Mouse (Mus musculus): ENCODE measurements around the gene Prkg1.
A peak's percentile ranks its signal among the peaks of the same experiment; 100 is the strongest.

The Prkg1 gene

GRCm38 (mm10) chr19:31616830-31617229 is 148.0 kb downstream of the Prkg1 start:
- no peak for DNase-seq

DNA sequence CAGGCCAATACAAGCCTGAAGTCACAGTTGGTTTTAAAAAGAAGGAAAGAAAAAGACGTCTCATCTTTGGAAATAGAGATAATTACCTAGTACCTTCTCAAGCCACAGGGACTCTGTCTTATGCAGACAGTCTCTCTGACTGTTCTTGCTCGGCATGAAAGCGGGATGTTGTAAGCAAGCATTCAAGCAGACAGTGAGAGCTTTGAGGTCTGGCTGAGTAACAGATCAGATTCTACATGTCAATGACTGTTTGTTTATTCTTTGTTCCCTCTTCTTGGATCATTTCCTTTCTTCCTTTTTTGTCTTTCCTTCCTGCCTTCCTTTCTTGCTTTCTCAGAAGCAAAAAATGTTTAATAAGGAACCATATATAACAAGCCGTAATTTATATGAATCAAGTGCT is 148.7 kb downstream of the Prkg1 start:
- DNase-seq: no peak

- no peak for DNase-seq
Measured at GRCm38 (mm10) chr19:31613146-31613545, 151.7 kb downstream of the Prkg1 start.

- no peak for DNase-seq
Measured at GRCm38 (mm10) chr19:31602578-31602977, 162.3 kb downstream of the Prkg1 start.

DNA sequence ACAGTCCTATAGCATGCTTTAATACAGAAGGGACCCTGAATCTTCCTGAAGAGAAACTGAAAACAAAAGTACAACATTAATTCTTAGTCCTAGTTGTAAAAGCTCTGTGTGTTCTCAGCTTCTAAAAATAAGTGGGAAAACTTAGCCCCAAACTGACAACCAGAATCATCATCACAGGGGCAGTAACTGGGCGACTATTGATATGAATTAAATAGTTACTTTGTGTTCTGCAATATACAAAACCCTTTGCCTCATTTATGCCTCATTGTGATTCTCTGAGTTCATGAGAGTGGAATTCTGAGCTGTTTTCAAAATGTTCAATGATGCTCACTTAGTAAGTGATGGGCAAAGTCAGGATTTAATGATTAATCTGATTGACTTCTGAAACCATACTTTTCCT is 170.8 kb downstream of the Prkg1 start:
- no peak for DNase-seq

DNA sequence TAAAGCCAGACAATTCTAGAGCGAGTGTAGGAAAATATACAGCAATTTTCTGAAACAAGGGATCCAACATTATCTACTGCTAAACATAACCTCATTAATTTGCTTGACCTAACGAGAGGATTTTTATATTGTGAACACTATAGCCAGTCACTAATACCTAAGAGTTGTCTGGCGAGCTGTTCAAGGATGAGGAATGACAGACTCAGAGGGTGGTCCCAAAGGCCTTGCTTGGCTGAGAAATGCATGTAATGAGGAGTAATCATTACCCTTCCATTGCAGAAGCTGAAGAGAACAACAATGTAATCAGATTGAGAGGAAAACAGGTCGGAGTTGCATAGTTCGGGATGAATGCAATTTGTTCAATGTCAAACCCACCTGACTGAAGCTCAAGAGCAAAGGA is 174.1 kb downstream of the Prkg1 start:
- no peak for DNase-seq

- no peak for DNase-seq
Measured at GRCm38 (mm10) chr19:31577092-31577491, 187.7 kb downstream of the Prkg1 start.

GRCm38 (mm10) chr19:31564329-31564728 is 200.5 kb downstream of the Prkg1 start:
- DNase-seq: no peak

DNA sequence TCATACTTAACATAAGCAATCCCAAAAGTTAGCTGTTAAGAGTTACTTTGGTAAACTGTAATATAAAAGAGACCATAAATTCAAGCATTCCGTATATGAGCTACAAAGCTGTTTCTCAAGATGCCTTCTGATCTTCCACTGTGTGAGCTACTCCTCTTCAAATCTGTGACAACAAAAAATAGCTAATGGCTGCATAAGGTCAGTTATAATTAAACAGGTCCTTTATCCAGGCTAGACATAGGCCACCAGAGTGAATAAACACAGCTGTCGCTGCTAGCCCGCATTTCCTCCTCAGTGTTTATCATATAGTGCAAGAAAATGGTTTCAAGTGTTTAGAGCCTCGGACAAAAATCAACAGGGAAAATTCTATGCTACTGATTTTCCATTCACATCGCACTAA is 218.8 kb downstream of the Prkg1 start:
- no peak for DNase-seq

DNA sequence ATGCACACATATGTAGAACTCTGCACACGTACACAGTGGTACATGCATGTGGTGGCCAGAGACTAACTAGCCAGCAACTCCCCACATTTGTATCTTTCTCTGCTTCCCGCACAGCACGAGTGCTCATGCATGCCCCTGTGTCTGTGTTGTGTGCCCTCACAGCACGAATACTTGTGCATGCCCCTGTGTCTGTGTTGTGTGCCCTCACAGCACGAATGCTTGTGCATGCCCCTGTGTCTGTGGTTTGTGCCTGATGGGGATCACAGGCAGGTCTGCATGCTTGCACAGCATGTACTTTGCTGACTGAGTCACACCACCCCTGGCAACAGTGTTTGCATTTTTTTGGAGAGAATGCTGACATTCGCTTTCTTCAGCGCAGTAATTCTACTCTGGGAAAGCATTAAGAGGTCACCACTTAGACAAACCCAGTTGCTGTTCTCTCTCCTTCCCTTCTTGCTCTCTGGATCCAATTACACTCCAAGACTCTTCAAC is 233.5 kb downstream of the Prkg1 start:
- DNase-seq: no peak

GRCm38 (mm10) chr19:31530616-31531015 is 234.2 kb downstream of the Prkg1 start:
- no peak for DNase-seq

DNA sequence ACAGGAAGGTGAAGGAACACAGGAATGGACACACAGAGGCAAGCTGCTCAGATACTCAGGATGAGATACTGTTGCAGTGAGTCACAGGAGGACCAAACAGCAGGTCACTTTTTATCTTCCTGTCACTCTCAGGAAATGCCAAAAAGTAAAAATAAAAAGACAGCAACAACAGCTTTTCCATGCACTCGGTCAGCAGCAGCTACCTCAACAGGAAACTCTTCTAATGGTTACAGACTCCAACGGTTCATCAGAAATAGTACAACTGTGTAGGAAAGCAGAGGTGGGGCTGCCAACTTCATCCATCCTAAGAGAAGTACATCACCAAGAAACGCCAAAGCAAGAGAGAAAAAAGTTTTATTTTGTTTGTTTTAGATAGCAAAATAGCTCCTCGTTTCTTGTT is 234.9 kb downstream of the Prkg1 start:
- DNase-seq: no peak

- no peak for DNase-seq
Measured at GRCm38 (mm10) chr19:31514490-31514889, 250.3 kb downstream of the Prkg1 start.

DNA sequence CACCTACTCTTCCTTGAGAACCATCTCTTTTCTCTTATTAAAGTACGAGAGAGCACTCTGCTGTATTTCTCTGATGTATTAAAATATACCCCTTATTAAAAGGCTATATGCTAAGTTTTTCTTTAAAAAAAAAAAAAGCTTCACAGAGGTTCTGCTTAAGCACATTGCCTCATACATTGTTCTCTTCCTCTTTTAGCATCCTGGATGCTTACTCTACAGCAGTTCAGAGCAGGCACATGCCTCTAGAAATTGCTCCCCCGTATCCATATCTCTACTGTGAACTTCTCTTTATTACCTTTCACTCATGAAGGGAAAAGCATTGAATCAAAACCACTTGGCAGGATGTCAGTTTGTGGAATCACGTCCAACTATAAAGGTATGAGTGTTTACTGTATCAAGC is 257.0 kb downstream of the Prkg1 start:
- DNase-seq: no peak

- no peak for DNase-seq
Measured at GRCm38 (mm10) chr19:31506296-31506695, 258.5 kb downstream of the Prkg1 start.

DNA sequence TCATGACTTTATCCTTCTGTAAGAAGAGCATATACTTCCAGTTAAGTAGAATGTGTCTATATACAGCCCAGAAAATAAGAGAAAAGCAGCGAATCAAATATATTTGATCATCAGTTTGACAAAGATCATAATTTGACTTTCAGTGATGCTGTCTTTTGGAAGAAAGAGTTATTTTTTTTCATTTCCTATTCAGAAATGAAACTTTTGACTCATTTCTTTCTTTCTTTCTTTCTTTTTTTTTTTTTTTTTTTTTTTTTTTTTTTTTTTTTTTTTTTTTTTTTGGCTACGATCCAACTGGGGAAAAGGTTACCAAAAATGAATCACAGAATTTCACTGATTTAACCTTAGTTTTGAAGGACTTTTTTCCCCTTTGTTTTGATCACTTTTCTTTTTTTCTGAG is 259.8 kb downstream of the Prkg1 start:
- DNase-seq: no peak

DNA sequence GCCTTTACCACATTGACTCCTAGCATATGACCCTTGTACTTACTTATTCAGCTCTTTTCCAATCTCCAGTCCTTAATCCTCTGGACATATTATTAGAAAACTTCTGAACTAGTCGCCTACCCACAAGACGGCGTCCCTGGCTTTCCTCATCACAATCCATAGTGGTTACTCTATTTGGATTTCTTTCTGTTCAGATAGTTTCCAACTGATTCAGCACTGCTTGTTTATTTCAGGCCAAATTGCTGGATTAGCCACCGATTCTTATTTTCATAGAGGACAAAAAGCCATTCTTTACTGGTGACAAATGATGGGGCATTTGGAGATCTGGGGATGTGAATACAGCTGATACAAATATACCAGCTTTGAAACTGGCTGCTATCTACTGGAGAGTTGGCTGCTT is 267.4 kb downstream of the Prkg1 start:
- no peak for DNase-seq

DNA sequence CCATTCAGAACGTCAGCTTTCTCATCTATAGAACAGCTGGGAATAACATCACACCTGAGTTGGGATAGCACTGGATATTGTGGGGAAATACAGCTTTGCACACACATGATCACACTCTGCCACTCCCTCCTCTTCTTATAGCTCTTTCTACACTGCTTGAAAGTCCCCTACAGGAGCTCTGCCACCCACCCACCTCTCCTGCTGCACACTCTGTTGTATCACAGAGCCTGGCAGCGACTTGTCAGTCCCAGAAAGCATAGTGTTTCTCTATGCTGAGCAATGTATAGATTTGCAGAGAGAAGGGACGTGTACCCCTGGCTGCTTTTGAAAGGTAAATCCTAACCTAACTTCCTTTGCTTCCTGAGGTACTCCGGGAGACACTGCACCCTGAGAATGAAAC is 275.2 kb downstream of the Prkg1 start:
- no peak for DNase-seq

GRCm38 (mm10) chr19:31471766-31472165 is 293.1 kb downstream of the Prkg1 start:
- DNase-seq: no peak

DNA sequence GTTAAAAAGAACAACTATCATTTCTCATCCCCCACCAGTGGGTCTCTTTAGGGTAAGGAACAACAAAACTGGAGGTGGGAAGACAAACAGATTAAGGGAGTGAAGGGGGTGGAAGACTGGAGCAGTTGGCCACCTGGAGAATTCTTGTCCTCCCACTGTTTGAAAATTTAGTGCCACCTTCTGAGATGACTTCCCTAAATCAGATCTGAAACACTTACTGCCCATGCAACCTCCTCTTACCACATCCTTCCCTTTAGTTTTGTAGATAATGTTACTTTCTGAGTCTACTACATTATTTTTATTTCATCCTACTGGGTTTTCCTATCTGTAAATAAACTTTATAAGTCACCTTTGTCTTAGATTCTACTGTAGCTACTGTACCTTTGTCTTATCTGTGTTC is 304.6 kb downstream of the Prkg1 start:
- no peak for DNase-seq

DNA sequence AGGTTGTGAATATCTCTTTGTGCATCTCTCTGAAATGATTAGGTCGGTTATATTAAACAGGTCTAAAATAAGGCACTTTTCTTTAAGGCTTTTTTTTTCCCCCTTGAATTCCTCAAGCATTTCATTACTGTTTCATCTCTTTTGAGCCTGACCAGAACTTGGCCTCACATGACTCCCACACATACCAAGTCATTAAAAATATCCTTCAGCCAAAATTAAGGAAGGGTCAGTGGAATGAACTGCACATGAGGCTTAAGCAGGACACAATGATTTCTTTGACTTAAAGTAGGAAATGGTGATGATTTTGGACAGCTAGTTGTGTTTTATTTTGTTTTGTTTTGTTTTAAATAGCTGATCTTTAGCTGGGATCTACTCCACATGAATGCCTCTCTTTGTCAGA is 320.7 kb downstream of the Prkg1 start:
- no peak for DNase-seq

- DNase-seq: no peak
Measured at GRCm38 (mm10) chr19:31442311-31442710, 322.5 kb downstream of the Prkg1 start.

GRCm38 (mm10) chr19:31433446-31433845 is 331.4 kb downstream of the Prkg1 start:
- no peak for DNase-seq

- no peak for DNase-seq
Measured at GRCm38 (mm10) chr19:31431411-31431810, 333.4 kb downstream of the Prkg1 start.

DNA sequence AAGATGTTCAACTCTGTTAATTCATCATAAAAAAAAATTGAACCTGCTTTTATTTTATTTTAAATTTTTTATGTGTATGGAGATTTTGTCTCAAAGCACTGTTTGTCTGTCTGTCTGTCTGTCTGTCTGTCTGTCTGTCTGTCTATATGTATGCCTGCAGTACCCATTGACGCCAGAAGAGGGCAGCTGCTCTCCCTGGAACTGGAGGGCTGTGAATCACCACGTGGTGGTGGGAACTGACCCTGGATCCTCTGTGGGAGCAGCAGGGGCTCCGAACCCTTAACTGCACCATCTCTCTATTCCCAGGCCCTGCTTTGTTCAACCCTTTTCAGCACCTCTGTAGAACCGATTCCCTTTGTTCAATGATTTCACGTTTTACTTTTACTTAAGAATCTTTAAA is 338.7 kb downstream of the Prkg1 start:
- DNase-seq: peak in 1 of 2 experiments; percentile 4

GRCm38 (mm10) chr19:31425199-31425598 is 339.6 kb downstream of the Prkg1 start:
- no peak for DNase-seq
